Mouse (Mus musculus) liver, embryonic 13.5 days (tissue): ENCODE measurements at regions not wholly inside any gene's neighbourhood (a gene's known extent, or its start where the extent isn't known, plus 50 kb on each side); places are given as distances from the start of the nearest gene placed in this dataset.

Source experiments
- ATAC-seq: fragments of 200-750 bp; cut with Nextera tagmentation; 2 replicates; pipeline ENCODE4 v1.8.0; 2017; ENCODE audit warnings: low read depth, mild to moderate bottlenecking, moderate number of reproducible peaks, moderate library complexity
- DNase-seq: peaks from one replicate; pipeline ENCODE4 v3.0.0; 2022
- H3K27ac ChIP-seq: fragments of 300-500 bp; sonication (generic); 2 replicates; pipeline ENCODE4 v1.5.1; 2015; ENCODE audit warnings: moderate library complexity, mild to moderate bottlenecking, inconsistent platforms
- H3K27me3 ChIP-seq: fragments of 300-500 bp; sonication (generic); 2 replicates; pipeline ENCODE4 v1.6.1; 2015; ENCODE audit warnings: mild to moderate bottlenecking, inconsistent platforms
- H3K36me3 ChIP-seq: fragments of 300-500 bp; sonication (generic); 2 replicates; pipeline ENCODE4 v1.6.1; 2015; ENCODE audit warnings: mild to moderate bottlenecking, inconsistent platforms
- H3K4me1 ChIP-seq: fragments of 300-500 bp; sonication (generic); replicated peaks from 2 replicates; pipeline ENCODE4 v1.6.1; 2015; ENCODE audit warnings: inconsistent platforms
- H3K4me2 ChIP-seq: fragments of 300-500 bp; sonication (generic); 2 replicates; pipeline ENCODE4 v1.6.1; 2015; ENCODE audit warnings: inconsistent platforms, mild to moderate bottlenecking, moderate library complexity
- H3K4me3 ChIP-seq: fragments of 300-500 bp; sonication (generic); replicated peaks from 2 replicates; pipeline ENCODE4 v1.5.1; 2015; ENCODE audit warnings: mild to moderate bottlenecking, inconsistent platforms
- H3K9ac ChIP-seq: fragments of 300-500 bp; sonication (generic); 2 replicates; pipeline ENCODE4 v1.6.1; 2015; ENCODE audit warnings: mild to moderate bottlenecking, inconsistent platforms
- H3K9me3 ChIP-seq: fragments of 300-500 bp; sonication (generic); replicated peaks from 2 replicates; pipeline ENCODE4 v1.6.1; 2016; ENCODE audit warnings: inconsistent platforms
- WGBS: fragments of 180-500 bp; shearing (Covaris S2); methylation state at CpG from one replicate; pipeline ENCODE4 v1.1.7; 2015; ENCODE audit not compliant: insufficient replicate concordance; 5-methylcytosine and 5-hydroxymethylcytosine counted together

GRCm38 (mm10) chr12:77537139-77537848, 299.4 kb downstream of the Fut8 start:
- no peak for ATAC-seq
- WGBS: 35% methylated on average over 8 of the region's 8 CpGs
- no peak overlapping the region for H3K4me3 ChIP-seq
- DNase-seq: no peak
- H3K27me3 ChIP-seq: no peaks in the 10 kb centered on the region
- H3K4me1 ChIP-seq: no peaks in the 10 kb centered on the region
- H3K4me2 ChIP-seq: no peak overlapping the region
- H3K9ac ChIP-seq: no peak overlapping the region
- H3K36me3 ChIP-seq: no peaks in the 10 kb centered on the region
- H3K27ac ChIP-seq: no peak overlapping the region
- H3K9me3 ChIP-seq: no peaks in the 10 kb centered on the region

- Histone ChIP-seq H3K9ac (no peak overlapping the region), H3K27ac (no peak overlapping the region), H3K36me3 (no peaks in the 10 kb centered on the region), H3K4me2 (no peak overlapping the region), H3K27me3 (no peaks in the 10 kb centered on the region), H3K9me3 (no peaks in the 10 kb centered on the region), H3K4me1 (no peaks in the 10 kb centered on the region), H3K4me3 (no peak overlapping the region)
- ATAC-seq (no peak), DNase-seq (no peak)
- 59% methylated on average over 10 of the region's 10 CpGs for WGBS
Observed at GRCm38 (mm10) chr12:77539661-77540431, 301.9 kb downstream of the Fut8 start.

GRCm38 (mm10) chr12:77541051-77541765, 303.3 kb downstream of the Fut8 start:
- no peaks in the 10 kb centered on the region for H3K27me3 ChIP-seq
- ATAC-seq: no peak
- 63% methylated on average over 10 of the region's 10 CpGs for WGBS

GRCm38 (mm10) chr12:77541826-77542225, 303.9 kb downstream of the Fut8 start:
- H3K27ac ChIP-seq: no peak overlapping the region
- WGBS: 49% methylated on average over 4 of the region's 4 CpGs
- H3K4me3 ChIP-seq: no peak overlapping the region

More at GRCm38 (mm10) chr12:77541051-77541765, 303.3 kb downstream of the Fut8 start:
- H3K36me3 ChIP-seq: no peaks in the 10 kb centered on the region
- no peaks in the 10 kb centered on the region for H3K4me1 ChIP-seq
- no peaks in the 10 kb centered on the region for H3K9me3 ChIP-seq
- H3K4me2 ChIP-seq: no peak overlapping the region
- no peak overlapping the region for H3K9ac ChIP-seq
- DNase-seq: no peak
- H3K4me3 ChIP-seq: no peak overlapping the region
- no peak overlapping the region for H3K27ac ChIP-seq

GRCm38 (mm10) chr12:77543651-77544050, 305.7 kb downstream of the Fut8 start:
- Histone ChIP-seq H3K36me3 (no peaks in the 10 kb centered on the region), H3K27me3 (no peaks in the 10 kb centered on the region), H3K9ac (no peak overlapping the region), H3K4me3 (no peak overlapping the region), H3K4me1 (no peaks in the 10 kb centered on the region), H3K4me2 (no peak overlapping the region), H3K9me3 (no peaks in the 10 kb centered on the region), H3K27ac (no peak overlapping the region)
- DNase-seq (no peak), ATAC-seq (no peak)
- WGBS: 62% methylated on average over 6 of the region's 6 CpGs

More at GRCm38 (mm10) chr12:77541826-77542225, 303.9 kb downstream of the Fut8 start:
- Histone ChIP-seq H3K4me2 (no peak overlapping the region), H3K36me3 (no peaks in the 10 kb centered on the region), H3K9me3 (no peaks in the 10 kb centered on the region), H3K4me1 (no peaks in the 10 kb centered on the region), H3K9ac (no peak overlapping the region), H3K27me3 (no peaks in the 10 kb centered on the region)
- DNase-seq: no peak
- no peak for ATAC-seq

- Histone ChIP-seq H3K27me3 (no peaks in the 10 kb centered on the region), H3K9me3 (no peaks in the 10 kb centered on the region), H3K4me1 (no peaks in the 10 kb centered on the region), H3K4me2 (no peak overlapping the region), H3K27ac (no peak overlapping the region), H3K36me3 (no peaks in the 10 kb centered on the region), H3K4me3 (no peak overlapping the region), H3K9ac (no peak overlapping the region)
- DNase-seq (no peak), ATAC-seq (no peak)
- WGBS: 46% methylated on average over 2 of the region's 2 CpGs
Observed at GRCm38 (mm10) chr12:77546165-77546564, 308.2 kb downstream of the Fut8 start.

- no peaks in the 10 kb centered on the region for H3K4me1 ChIP-seq
- H3K27me3 ChIP-seq: no peaks in the 10 kb centered on the region
- H3K36me3 ChIP-seq: no peaks in the 10 kb centered on the region
- no peak overlapping the region for H3K9ac ChIP-seq
- H3K27ac ChIP-seq: no peak overlapping the region
- no peak overlapping the region for H3K4me3 ChIP-seq
- ATAC-seq (no peak), DNase-seq (no peak)
- no peaks in the 10 kb centered on the region for H3K9me3 ChIP-seq
- 1% methylated on average over 3 of the region's 3 CpGs for WGBS
- no peak overlapping the region for H3K4me2 ChIP-seq
Observed at GRCm38 (mm10) chr12:77568286-77568685, 330.4 kb downstream of the Fut8 start.

GRCm38 (mm10) chr12:77570501-77570900, 332.6 kb downstream of the Fut8 start:
- no peaks in the 10 kb centered on the region for H3K9me3 ChIP-seq
- no peak overlapping the region for H3K4me3 ChIP-seq
- no peak overlapping the region for H3K9ac ChIP-seq
- H3K27ac ChIP-seq: no peak overlapping the region
- H3K36me3 ChIP-seq: no peaks in the 10 kb centered on the region
- ATAC-seq (no peak), DNase-seq (no peak)
- no peaks in the 10 kb centered on the region for H3K27me3 ChIP-seq
- 60% methylated on average over 3 of the region's 3 CpGs for WGBS
- no peak overlapping the region for H3K4me2 ChIP-seq
- no peaks in the 10 kb centered on the region for H3K4me1 ChIP-seq

GRCm38 (mm10) chr12:77571071-77571470, 333.1 kb downstream of the Fut8 start:
- H3K36me3 ChIP-seq: no peaks in the 10 kb centered on the region
- H3K9ac ChIP-seq: no peak overlapping the region
- no peak overlapping the region for H3K27ac ChIP-seq
- DNase-seq: no peak
- H3K4me3 ChIP-seq: no peak overlapping the region
- no peak overlapping the region for H3K4me2 ChIP-seq
- whole genome bisulfite sequencing: 61% methylated on average over 5 of the region's 5 CpGs
- no peaks in the 10 kb centered on the region for H3K27me3 ChIP-seq
- H3K4me1 ChIP-seq: no peaks in the 10 kb centered on the region
- no peak for ATAC-seq
- no peaks in the 10 kb centered on the region for H3K9me3 ChIP-seq

GRCm38 (mm10) chr12:77575046-77575445, 337.1 kb downstream of the Fut8 start:
- H3K27ac ChIP-seq: no peak overlapping the region
- H3K9ac ChIP-seq: no peak overlapping the region
- no peaks in the 10 kb centered on the region for H3K36me3 ChIP-seq
- no peaks in the 10 kb centered on the region for H3K4me1 ChIP-seq
- no peaks in the 10 kb centered on the region for H3K9me3 ChIP-seq
- DNase-seq (no peak), ATAC-seq (no peak)
- WGBS: 52% methylated on average over 3 of the region's 3 CpGs
- H3K27me3 ChIP-seq: no peaks in the 10 kb centered on the region
- no peak overlapping the region for H3K4me3 ChIP-seq
- H3K4me2 ChIP-seq: no peak overlapping the region

GRCm38 (mm10) chr12:77588297-77588696, 350.4 kb downstream of the Fut8 start:
- Histone ChIP-seq H3K9ac (no peak overlapping the region), H3K4me1 (no peaks in the 10 kb centered on the region), H3K36me3 (no peaks in the 10 kb centered on the region), H3K9me3 (no peaks in the 10 kb centered on the region), H3K27ac (no peak overlapping the region), H3K27me3 (no peaks in the 10 kb centered on the region), H3K4me3 (no peak overlapping the region), H3K4me2 (no peak overlapping the region)
- DNase-seq (no peak), ATAC-seq (no peak)
- 65% methylated on average over 2 of the region's 2 CpGs for WGBS
